Mouse (Mus musculus) bone marrow, adult 2 months (tissue): Measurements from ENCODE around the gene Lnx2. TPM values are rescaled to one million over a fixed set of nuclear protein-coding genes. Genes with fewer than 3 reads are reported as not detected.

ENCODE experiments used
- H3K27ac ChIP-seq: fragments of 200-500 bp; 2 replicates; pipeline ENCODE4 v1.5.1; 2012; ENCODE audit warnings: low read depth, mild to moderate bottlenecking, control low read depth, inconsistent platforms, low read length; ENCODE audit not compliant: control insufficient read depth, poor library complexity, insufficient read depth
- H3K4me1 ChIP-seq: fragments of 200-500 bp; 2 replicates; pipeline ENCODE4 v1.6.1; 2011; ENCODE audit warnings: low read length; ENCODE audit not compliant: control insufficient read depth, insufficient read depth
- H3K4me3 ChIP-seq: fragments of 200-500 bp; replicated peaks from 2 replicates; pipeline ENCODE3; 2011; ENCODE audit warnings: mild to moderate bottlenecking, low read depth, low read length, control low read depth; ENCODE audit not compliant: control insufficient read depth
- CTCF ChIP-seq: fragments of 200-500 bp; IDR thresholded peaks from 2 replicates; pipeline ENCODE4 v1.5.1; 2011; ENCODE audit warnings: low read length, control low read depth; ENCODE audit not compliant: control insufficient read depth, insufficient read depth
- POLR2A ChIP-seq: fragments of 200-500 bp; IDR thresholded peaks from 2 replicates; pipeline ENCODE4 v1.6.1; 2011; ENCODE audit warnings: low read depth, mild to moderate bottlenecking, control low read depth, low read length, borderline replicate concordance; ENCODE audit not compliant: control insufficient read depth
- WGBS: fragments of 180-500 bp; shearing (Covaris S2); methylation state at CpG from one replicate; pipeline ENCODE4 v1.1.7; 2018; 5-methylcytosine and 5-hydroxymethylcytosine counted together
- polyA plus RNA-seq: library from polyadenylated mRNA; stranded (reverse); fragments of >200 nt; gene quantifications from 2 replicates; pipeline ENCODE4 v1.2.4, GENCODE M21; 2011; ENCODE audit warnings: low replicate concordance; ENCODE audit not compliant: missing spikeins, insufficient read depth, insufficient read length

Gene Lnx2
- polyA plus RNA-seq, 1 experiment: 3.8 TPM

DNA sequence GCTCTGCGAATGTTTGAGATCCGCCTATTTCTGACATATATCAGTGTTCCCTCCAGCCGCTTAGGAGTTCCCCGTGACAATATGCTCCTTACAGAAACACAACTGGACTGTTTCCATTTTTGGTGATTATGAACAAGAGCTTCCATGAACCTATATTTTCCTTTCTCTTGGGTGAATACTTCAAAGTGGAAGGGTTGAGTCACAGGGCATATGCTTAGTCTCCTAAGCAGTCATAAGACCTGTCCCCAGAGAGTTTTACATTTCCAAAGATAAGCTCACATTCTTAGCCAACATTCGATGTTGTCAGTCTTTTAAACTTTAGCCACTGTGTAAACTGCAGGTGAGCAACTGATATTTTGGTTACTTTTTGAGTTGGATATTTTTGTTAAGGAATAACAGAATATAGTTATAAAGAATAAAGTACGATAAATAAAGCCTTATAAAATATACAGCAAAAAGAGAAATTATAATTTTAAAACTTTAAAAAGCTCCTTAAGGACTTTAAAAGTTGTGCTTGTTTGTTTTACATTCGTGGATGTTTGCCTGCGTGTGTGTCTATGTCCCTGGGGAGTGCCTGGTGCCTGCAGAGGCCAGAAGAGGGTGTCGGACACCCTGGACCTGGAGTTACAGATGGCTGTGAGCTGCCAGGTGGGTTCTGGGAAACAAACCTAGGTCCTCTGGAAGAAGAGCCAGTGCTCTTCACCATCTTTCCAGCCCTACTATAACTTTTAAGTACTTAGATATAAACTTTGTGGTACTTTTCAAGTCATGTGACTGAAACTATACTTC is 18.6 kb downstream of the Lnx2 start:
- H3K27ac ChIP-seq: no peak overlapping the region
- WGBS: 84% methylated on average over 9 of the region's 9 CpGs

GRCm38 (mm10) chr5:147056712-147057290 is 19.6 kb downstream of the Lnx2 start:
- Histone ChIP-seq H3K4me1 (peaks cover 3% of the 10 kb centered on the region; the same call in 1 of the 2 replicates), H3K4me3 (no peak overlapping the region), H3K27ac (no peak overlapping the region)
- TF ChIP-seq CTCF: no peak
- no peak for TF ChIP-seq POLR2A
- 85% methylated on average over 10 of the region's 10 CpGs for WGBS

More for the DNA sequence above, 18.6 kb downstream of the Lnx2 start:
- H3K4me3 ChIP-seq: no peak overlapping the region
- H3K4me1 ChIP-seq: peaks cover 3% of the 10 kb centered on the region; the same call in 1 of the 2 replicates
- no peak for TF ChIP-seq CTCF
- TF ChIP-seq POLR2A: no peak

DNA sequence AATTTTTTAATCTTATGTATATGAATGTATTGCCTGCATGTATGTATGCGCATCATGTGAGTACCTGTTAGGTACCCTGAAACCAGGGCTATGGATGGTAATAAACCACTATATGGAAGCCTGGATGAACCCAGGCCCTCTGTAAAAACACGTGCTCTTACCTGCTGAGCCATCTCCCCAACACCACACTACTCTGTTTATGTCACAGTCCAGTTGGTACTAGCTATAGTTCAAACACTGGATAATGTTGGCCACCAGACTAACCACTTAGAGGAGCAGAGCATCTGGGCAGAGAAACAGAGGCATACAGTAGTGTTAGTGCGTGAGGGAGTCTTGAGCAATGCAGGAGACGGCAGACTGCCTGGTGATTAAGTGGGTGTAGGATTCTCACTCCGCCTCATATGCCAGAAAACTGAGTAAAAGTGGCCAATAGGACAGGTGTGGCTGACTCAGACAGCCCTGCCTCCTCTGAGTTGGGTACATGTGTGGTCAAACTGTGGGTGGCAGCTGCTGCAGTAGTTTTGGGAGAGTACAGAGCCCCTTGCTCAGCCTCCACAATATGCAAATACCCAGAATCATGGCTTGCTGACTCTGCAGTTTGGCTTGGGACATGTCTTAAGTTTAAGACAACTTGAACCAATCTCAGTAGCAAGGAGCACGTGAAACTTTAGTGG is 20.7 kb downstream of the Lnx2 start:
- Histone ChIP-seq H3K27ac (no peak overlapping the region; the same call in 1 of the 2 replicates), H3K4me3 (no peak overlapping the region), H3K4me1 (peaks cover 3% of the 10 kb centered on the region; the same call in 1 of the 2 replicates)
- WGBS: 77% methylated on average over 6 of the region's 6 CpGs
- no peak for TF ChIP-seq POLR2A
- TF ChIP-seq CTCF: no peak

DNA sequence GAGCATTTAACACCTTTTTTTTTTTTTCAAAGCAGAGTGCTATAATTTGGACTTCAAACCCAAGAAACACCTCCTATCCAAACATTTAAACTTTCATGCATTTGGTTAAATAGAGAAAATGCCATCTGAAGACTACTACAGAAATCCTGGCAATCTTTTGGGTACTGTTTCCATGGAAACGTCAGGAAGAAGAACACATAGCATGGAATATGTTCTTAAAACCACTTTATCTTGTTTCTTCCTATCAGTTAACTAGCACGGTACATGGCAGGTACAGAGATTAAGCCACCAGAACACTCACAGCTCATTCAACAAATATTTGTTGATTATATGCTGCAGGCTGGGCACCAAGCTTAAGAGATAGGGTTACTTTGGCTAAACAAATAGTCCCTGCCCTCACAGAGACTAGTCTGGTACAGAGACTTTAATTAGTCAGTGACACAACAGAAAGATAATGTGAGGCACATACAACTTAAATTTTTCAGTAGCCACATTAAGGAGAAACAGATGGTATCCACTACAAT is 21.6 kb downstream of the Lnx2 start:
- Histone ChIP-seq H3K4me3 (no peak overlapping the region), H3K27ac (no peak overlapping the region), H3K4me1 (peaks cover 3% of the 10 kb centered on the region; the same call in 1 of the 2 replicates)
- WGBS: 73% methylated on average over 2 of the region's 2 CpGs
- TF ChIP-seq CTCF (no peak), POLR2A (no peak)

- WGBS: 85% methylated on average over 6 of the region's 6 CpGs
- H3K27ac ChIP-seq: no peak overlapping the region
- no peak overlapping the region for H3K4me3 ChIP-seq
- no peak for TF ChIP-seq POLR2A
- TF ChIP-seq CTCF: no peak
- H3K4me1 ChIP-seq: peaks cover 2% of the 10 kb centered on the region; the same call in 1 of the 2 replicates
Observed at GRCm38 (mm10) chr5:147054328-147054727, 22.1 kb downstream of the Lnx2 start.

DNA sequence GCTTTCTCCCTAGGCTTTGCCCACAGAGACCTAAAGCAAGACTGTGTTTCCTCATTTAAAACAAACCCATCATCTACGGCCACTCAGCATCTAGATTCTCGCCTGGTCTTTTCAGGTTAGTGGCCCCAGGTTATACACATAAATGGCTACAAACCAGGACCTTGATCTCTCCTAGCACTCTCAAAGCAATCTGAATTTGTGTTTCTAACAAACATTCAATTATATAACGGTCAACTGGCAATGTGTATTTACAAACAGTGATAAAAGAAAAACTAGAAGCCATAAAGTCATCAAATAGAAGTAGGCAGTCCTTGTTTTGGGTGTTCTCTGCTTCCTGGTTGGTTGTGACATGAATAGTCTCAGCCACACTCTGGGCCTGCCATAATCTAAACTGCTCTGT is 22.9 kb downstream of the Lnx2 start:
- no peak overlapping the region for H3K27ac ChIP-seq
- no peak for TF ChIP-seq POLR2A
- H3K4me3 ChIP-seq: no peak overlapping the region
- WGBS: 72% methylated on average over 3 of the region's 3 CpGs
- H3K4me1 ChIP-seq: no peaks in the 10 kb centered on the region; the same call in 1 of the 2 replicates

GRCm38 (mm10) chr5:147053071-147053470 is 23.3 kb downstream of the Lnx2 start:
- WGBS: 69% methylated on average over 6 of the region's 6 CpGs
- Histone ChIP-seq H3K27ac (no peak overlapping the region), H3K4me3 (no peak overlapping the region), H3K4me1 (no peaks in the 10 kb centered on the region; the same call in 1 of the 2 replicates)
- TF ChIP-seq POLR2A (no peak), CTCF (no peak)

GRCm38 (mm10) chr5:147052309-147052558 is 24.2 kb downstream of the Lnx2 start:
- 76% methylated on average over 4 of the region's 4 CpGs for WGBS
- H3K4me1 ChIP-seq: no peaks in the 10 kb centered on the region; the same call in 1 of the 2 replicates

More at GRCm38 (mm10) chr5:147052309-147052558, 24.2 kb downstream of the Lnx2 start:
- Histone ChIP-seq H3K27ac (no peak overlapping the region), H3K4me3 (no peak overlapping the region)
- TF ChIP-seq POLR2A (no peak), CTCF (no peak)
